Mouse (Mus musculus) gastrocnemius, adult 18-20 months (tissue): ENCODE results near the gene Pdzd2. TPM values are rescaled to one million over a fixed set of nuclear protein-coding genes. Genes with fewer than 3 reads are reported as not detected.
A peak's percentile ranks its signal among the peaks of the same experiment; 100 is the strongest.

Source experiments
- DNase-seq: peaks from one replicate; pipeline ENCODE4 v3.0.0; 2021; ENCODE audit warnings: low spot score
- total RNA-seq, 2 experiments: library from RNA; stranded (reverse); gene quantifications; 2 replicates each; pipeline ENCODE4 v1.2.3; 2021

Gene Pdzd2
- total RNA-seq, 2 experiments from 2014 or later: 14.1 to 16.3 TPM

- DNase-seq: no peak
These were observed 382.3 kb downstream of the Pdzd2 start for GRCm38 (mm10) chr15:12357459-12357858.

GRCm38 (mm10) chr15:12355907-12356306 lies 383.8 kb downstream of the Pdzd2 start:
- DNase-seq: no peak

- no peak for DNase-seq
These were observed 384.5 kb downstream of the Pdzd2 start for GRCm38 (mm10) chr15:12355261-12355660.

- DNase-seq: no peak
These were observed 385.4 kb downstream of the Pdzd2 start for GRCm38 (mm10) chr15:12354281-12354810.

GRCm38 (mm10) chr15:12351470-12351869 lies 388.3 kb downstream of the Pdzd2 start:
- no peak for DNase-seq

- no peak for DNase-seq
These were observed 389.9 kb downstream of the Pdzd2 start for GRCm38 (mm10) chr15:12349840-12350239.

GRCm38 (mm10) chr15:12348950-12349349 lies 390.8 kb downstream of the Pdzd2 start:
- no peak for DNase-seq

GRCm38 (mm10) chr15:12346916-12347315 lies 392.8 kb downstream of the Pdzd2 start:
- DNase-seq: no peak

GRCm38 (mm10) chr15:12341401-12341758 lies 398.3 kb downstream of the Pdzd2 start:
- DNase-seq: no peak

GRCm38 (mm10) chr15:12340536-12341400 lies 399.0 kb downstream of the Pdzd2 start:
- DNase-seq: no peak

- DNase-seq: no peak
These were observed 402.0 kb downstream of the Pdzd2 start for GRCm38 (mm10) chr15:12337779-12338137.

GRCm38 (mm10) chr15:12337030-12337778 lies 402.5 kb downstream of the Pdzd2 start:
- DNase-seq: no peak

GRCm38 (mm10) chr15:12334381-12334780 lies 405.3 kb downstream of the Pdzd2 start:
- no peak for DNase-seq

- DNase-seq: no peak
These were observed 408.4 kb downstream of the Pdzd2 start for GRCm38 (mm10) chr15:12331300-12331699.

GRCm38 (mm10) chr15:12330892-12331291 lies 408.8 kb downstream of the Pdzd2 start:
- DNase-seq: no peak

GRCm38 (mm10) chr15:12330389-12330788 lies 409.3 kb downstream of the Pdzd2 start:
- no peak for DNase-seq

- no peak for DNase-seq
These were observed 415.4 kb downstream of the Pdzd2 start for GRCm38 (mm10) chr15:12324326-12324725.

- no peak for DNase-seq
These were observed 416.9 kb downstream of the Pdzd2 start for GRCm38 (mm10) chr15:12322676-12323402.

- peak; percentile 37 for DNase-seq
These were observed 417.7 kb downstream of the Pdzd2 start, which contains the start of gene 1810049J17Rik for GRCm38 (mm10) chr15:12321788-12322621. Gene 1810049J17Rik, minus strand, starts transcription at chr15:12321899.

GRCm38 (mm10) chr15:12321091-12321787 lies 418.5 kb downstream of the Pdzd2 start, which contains the start of gene Golph3:
Gene Golph3, plus strand, starts transcription at chr15:12321450.
- peak; percentile 94 for DNase-seq
